Mouse (Mus musculus): ENCODE measurements around the gene Gm45623. TPM values are rescaled to one million over a fixed set of nuclear protein-coding genes. Genes with fewer than 3 reads are reported as not detected.

The Gm45623 gene
- polyA plus RNA-seq, 1 experiment from 2014 or later, result not detected

DNA sequence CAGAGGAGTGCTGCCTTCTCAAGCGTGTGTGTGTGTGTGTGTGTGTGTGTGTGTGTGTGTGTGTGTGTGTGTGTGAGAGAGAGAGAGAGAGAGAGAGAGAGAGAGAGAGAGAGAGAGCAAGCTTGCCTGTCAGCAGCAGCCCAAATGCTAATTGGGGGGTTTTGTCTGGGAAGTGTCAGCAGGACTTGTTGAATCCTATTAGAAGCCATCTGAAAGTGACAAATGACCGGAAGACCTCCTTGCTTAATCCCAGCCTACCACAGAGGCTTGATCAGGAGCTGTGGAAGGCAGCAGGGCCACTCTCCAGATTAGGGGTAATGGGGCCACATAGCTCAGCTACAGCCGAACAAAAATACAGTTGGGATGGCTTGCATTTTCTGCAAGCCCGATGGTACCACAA, 15.8 kb upstream of the Gm45623 start:
- H3K9me3 ChIP-seq (ENCODE audit: control insufficient read depth, low read length), result 0 out of 2 replicates have a peak, but pooled peaks cover 3% of the 10 kb centered on the region
- peaks cover 23 to 28% of the 10 kb centered on the region in 2 experiments for H3K4me1 ChIP-seq (ENCODE audit: control insufficient read depth in 2 of 2, insufficient read depth in 2 of 2, low read length in 2 of 2)
- ATAC-seq (ENCODE audit: insufficient number of reproducible peaks, insufficient read depth, low FRiP score, low read depth), result no peak
- H3K9ac ChIP-seq (ENCODE audit: low read length), result no peak overlapping the region
- H3K36me3 ChIP-seq (ENCODE audit: control insufficient read depth, insufficient read depth, low read length), result no peaks in the 10 kb centered on the region
- no peak overlapping the region for H3K4me3 ChIP-seq (ENCODE audit: control insufficient read depth in 1 of 2, insufficient read depth in 1 of 2, low read depth in 1 of 2, low read length in 2 of 2)
- 19% methylated on average over 4 of the region's 4 CpGs for WGBS
- H3K27ac ChIP-seq (replicated peaks in 1 of 2; ENCODE audit: control insufficient read depth in 1 of 2, insufficient read depth in 1 of 2, low read depth in 2 of 2, low read length in 2 of 2), result no peak overlapping the region
- no peaks in the 10 kb centered on the region for H3K27me3 ChIP-seq (ENCODE audit: control insufficient read depth, insufficient read depth, low read length)
- no peak overlapping the region for H3K4me2 ChIP-seq (ENCODE audit: low read length)

DNA sequence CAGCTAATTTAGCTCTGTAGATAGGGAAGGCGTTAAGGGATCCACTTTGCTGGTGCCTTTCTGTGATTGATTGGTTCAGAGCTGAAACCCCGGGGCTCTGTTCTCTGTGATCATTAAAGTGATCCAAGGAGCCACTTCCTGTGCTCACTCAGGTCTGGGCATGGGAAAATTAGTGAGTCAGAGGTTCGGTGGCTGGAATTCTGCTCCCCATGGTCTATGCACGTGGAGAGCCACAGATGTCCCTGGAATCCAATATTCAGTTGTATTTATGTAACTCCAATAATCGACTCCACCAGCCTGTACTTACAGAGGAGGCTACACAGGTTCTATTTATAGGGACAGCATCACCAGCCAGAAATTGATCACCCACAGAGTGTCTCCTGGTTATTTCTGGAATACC, 12.6 kb upstream of the Gm45623 start:
- 0 out of 2 replicates have a peak overlapping the region, but pooled peaks have one; percentile 10 for H3K9ac ChIP-seq (ENCODE audit: low read length)
- ATAC-seq (ENCODE audit: insufficient number of reproducible peaks, insufficient read depth, low FRiP score, low read depth), result no peak
- H3K27ac ChIP-seq (replicated peaks in 1 of 2; ENCODE audit: control insufficient read depth in 1 of 2, insufficient read depth in 1 of 2, low read depth in 2 of 2, low read length in 2 of 2), result peak overlapping the region in 1 of 2 experiments; percentile 28; a peak in 1 of 4 replicates
- 0 out of 2 replicates have a peak, but pooled peaks cover 3% of the 10 kb centered on the region for H3K9me3 ChIP-seq (ENCODE audit: control insufficient read depth, low read length)
- no peak overlapping the region for H3K4me3 ChIP-seq (ENCODE audit: control insufficient read depth in 1 of 2, insufficient read depth in 1 of 2, low read depth in 1 of 2, low read length in 2 of 2)
- peaks cover 18 to 28% of the 10 kb centered on the region in 2 experiments for H3K4me1 ChIP-seq (ENCODE audit: control insufficient read depth in 2 of 2, insufficient read depth in 2 of 2, low read length in 2 of 2)
- H3K4me2 ChIP-seq (ENCODE audit: low read length), result peak overlapping the region; percentile 62; the same call in 1 of the 2 replicates
- no peaks in the 10 kb centered on the region for H3K36me3 ChIP-seq (ENCODE audit: control insufficient read depth, insufficient read depth, low read length)
- H3K27me3 ChIP-seq (ENCODE audit: control insufficient read depth, insufficient read depth, low read length), result peaks cover 10% of the 10 kb centered on the region
- 17% methylated on average over 5 of the region's 5 CpGs for WGBS

DNA sequence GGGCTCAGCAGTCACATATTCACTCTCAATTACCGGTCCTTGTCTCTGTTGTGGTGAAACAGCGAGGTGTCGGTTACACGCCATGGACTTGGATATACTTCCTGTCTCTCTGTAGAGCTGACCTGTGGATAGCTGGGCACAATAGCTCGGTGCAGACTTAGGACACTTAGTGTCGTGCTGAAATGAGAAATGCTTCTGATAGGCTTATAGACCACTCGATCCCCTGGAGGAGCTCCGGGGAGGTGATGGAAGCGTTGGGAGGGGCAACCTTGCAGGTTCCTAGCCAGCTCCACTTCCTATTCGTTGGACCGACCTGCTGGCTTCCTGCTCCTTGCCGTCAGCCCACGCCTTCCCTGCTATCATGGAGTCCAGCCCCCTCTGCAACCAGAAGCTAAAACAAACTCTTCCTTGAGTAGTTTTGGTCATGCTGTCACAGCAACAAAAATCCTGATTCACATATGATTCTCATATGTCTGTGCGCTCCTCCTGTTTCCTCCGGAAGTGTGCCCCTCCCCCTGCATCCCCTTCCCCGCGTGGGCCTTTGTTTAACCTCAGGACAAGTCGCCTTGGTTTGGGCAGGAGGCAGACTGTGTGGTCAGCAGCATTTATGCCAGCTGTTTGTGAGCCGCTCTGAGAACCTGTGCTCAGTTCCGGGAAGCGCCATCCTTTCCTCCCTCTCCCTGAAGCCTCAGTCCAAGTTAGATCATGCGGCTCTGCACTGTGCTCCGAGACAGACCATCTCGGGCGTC, 11.8 kb upstream of the Gm45623 start:
- Histone ChIP-seq H3K9me3 (ENCODE audit: control insufficient read depth, low read length) (0 out of 2 replicates have a peak, but pooled peaks cover 3% of the 10 kb centered on the region), H3K4me1 (ENCODE audit: control insufficient read depth in 2 of 2, insufficient read depth in 2 of 2, low read length in 2 of 2) (peaks cover 18 to 28% of the 10 kb centered on the region in 2 experiments), H3K9ac (ENCODE audit: low read length) (peak overlapping the region; percentile 46), H3K4me2 (ENCODE audit: low read length) (peak overlapping the region; percentile 62), H3K36me3 (ENCODE audit: control insufficient read depth, insufficient read depth, low read length) (no peaks in the 10 kb centered on the region), H3K27ac (replicated peaks in 1 of 2; ENCODE audit: control insufficient read depth in 1 of 2, insufficient read depth in 1 of 2, low read depth in 2 of 2, low read length in 2 of 2) (peak overlapping the region in 1 of 2 experiments; percentile 41; a peak in 1 of 4 replicates), H3K4me3 (ENCODE audit: control insufficient read depth in 1 of 2, insufficient read depth in 1 of 2, low read depth in 1 of 2, low read length in 2 of 2) (peak overlapping the region; percentile 1 to 19; a peak in 3 of 4 replicates), H3K27me3 (ENCODE audit: control insufficient read depth, insufficient read depth, low read length) (peaks cover 10% of the 10 kb centered on the region)
- 26% methylated on average over 25 of the region's 25 CpGs for WGBS
- no peak for ATAC-seq (ENCODE audit: insufficient number of reproducible peaks, insufficient read depth, low FRiP score, low read depth)

DNA sequence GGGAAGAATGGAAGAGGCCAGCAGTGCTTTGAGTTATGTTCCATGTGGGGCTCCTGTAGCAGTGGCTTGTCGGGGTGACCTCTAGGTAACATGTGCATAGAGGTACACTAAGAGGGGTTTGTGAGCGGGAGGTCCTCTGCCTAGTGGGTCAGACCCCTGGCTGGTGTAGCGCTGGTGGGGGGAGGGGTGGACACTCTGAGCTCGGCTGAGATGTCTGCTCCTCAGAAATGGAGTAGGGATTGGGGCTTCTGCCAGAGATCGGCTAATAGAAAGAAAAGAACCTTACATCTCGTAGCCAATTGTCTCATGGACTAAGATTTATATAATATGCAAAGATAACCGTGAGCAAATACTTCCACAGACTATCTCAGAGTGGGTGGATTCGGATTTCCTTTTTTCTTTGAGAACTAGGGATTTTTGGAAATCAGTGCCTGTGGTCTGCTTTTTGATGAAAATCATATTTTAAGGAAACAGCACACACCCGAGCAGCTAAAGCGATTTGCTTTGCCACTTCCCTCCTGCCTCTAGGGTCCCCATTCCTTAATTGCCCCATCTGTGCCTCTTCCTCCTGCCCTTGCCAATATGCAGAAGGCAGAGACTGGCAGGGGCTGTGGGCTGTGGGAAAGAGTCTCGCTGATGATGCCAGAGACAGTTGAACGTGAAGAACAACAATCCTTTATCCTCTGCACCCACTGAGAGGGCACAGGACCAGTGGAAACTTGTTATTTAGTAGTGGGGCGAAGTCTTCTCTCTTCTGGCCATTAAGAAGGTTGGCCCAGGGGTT, 9.0 kb upstream of the Gm45623 start:
- WGBS, result 35% methylated on average over 13 of the region's 13 CpGs
- H3K27ac ChIP-seq (replicated peaks in 1 of 2; ENCODE audit: control insufficient read depth in 1 of 2, insufficient read depth in 1 of 2, low read depth in 2 of 2, low read length in 2 of 2), result no peak overlapping the region
- H3K27me3 ChIP-seq (ENCODE audit: control insufficient read depth, insufficient read depth, low read length), result peaks cover 12% of the 10 kb centered on the region
- H3K4me1 ChIP-seq (ENCODE audit: control insufficient read depth in 2 of 2, insufficient read depth in 2 of 2, low read length in 2 of 2), result peaks cover 15 to 18% of the 10 kb centered on the region in 2 experiments
- 0 out of 2 replicates have a peak, but pooled peaks cover under 1% of the 10 kb centered on the region for H3K9me3 ChIP-seq (ENCODE audit: control insufficient read depth, low read length)
- no peak overlapping the region for H3K4me3 ChIP-seq (ENCODE audit: control insufficient read depth in 1 of 2, insufficient read depth in 1 of 2, low read depth in 1 of 2, low read length in 2 of 2)
- H3K9ac ChIP-seq (ENCODE audit: low read length), result no peak overlapping the region
- H3K4me2 ChIP-seq (ENCODE audit: low read length), result no peak overlapping the region
- H3K36me3 ChIP-seq (ENCODE audit: control insufficient read depth, insufficient read depth, low read length), result no peaks in the 10 kb centered on the region
- ATAC-seq (ENCODE audit: insufficient number of reproducible peaks, insufficient read depth, low FRiP score, low read depth), result no peak

DNA sequence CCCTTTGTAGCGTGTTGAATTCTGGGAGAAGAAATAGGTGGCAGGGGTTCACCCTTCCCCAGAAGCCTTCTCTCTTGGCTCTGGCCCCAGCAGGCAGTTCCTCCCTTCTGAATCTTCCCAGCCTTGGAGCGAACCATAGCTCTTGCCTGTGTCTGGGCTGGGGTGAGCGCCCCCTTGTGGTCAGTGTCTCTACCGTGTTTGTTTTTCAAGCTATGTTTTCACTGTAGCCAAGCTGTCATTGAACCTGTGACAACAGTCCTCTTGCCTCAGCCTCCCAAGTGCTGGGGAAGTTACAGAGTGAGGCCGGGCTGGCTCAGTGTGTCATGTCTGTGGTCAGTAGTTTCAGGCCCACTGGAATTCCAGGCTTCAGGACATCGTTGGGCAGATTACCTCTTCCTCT, 4.9 kb upstream of the Gm45623 start:
- no peak for ATAC-seq (ENCODE audit: insufficient number of reproducible peaks, insufficient read depth, low FRiP score, low read depth)
- H3K36me3 ChIP-seq (ENCODE audit: control insufficient read depth, insufficient read depth, low read length), result no peaks in the 10 kb centered on the region
- no peak overlapping the region for H3K27ac ChIP-seq (replicated peaks in 1 of 2; ENCODE audit: control insufficient read depth in 1 of 2, insufficient read depth in 1 of 2, low read depth in 2 of 2, low read length in 2 of 2)
- no peaks in the 10 kb centered on the region for H3K9me3 ChIP-seq (ENCODE audit: control insufficient read depth, low read length)
- H3K4me2 ChIP-seq (ENCODE audit: low read length), result no peak overlapping the region
- H3K27me3 ChIP-seq (ENCODE audit: control insufficient read depth, insufficient read depth, low read length), result peaks cover 30% of the 10 kb centered on the region
- no peak overlapping the region for H3K4me3 ChIP-seq (ENCODE audit: control insufficient read depth in 1 of 2, insufficient read depth in 1 of 2, low read depth in 1 of 2, low read length in 2 of 2)
- WGBS, result 26% methylated on average over 6 of the region's 6 CpGs
- H3K9ac ChIP-seq (ENCODE audit: low read length), result no peak overlapping the region
- peaks cover 2 to 3% of the 10 kb centered on the region in 2 experiments for H3K4me1 ChIP-seq (ENCODE audit: control insufficient read depth in 2 of 2, insufficient read depth in 2 of 2, low read length in 2 of 2)

GRCm38 (mm10) chr13:56757201-56757600, 3.6 kb upstream of the Gm45623 start:
- Histone ChIP-seq H3K27ac (replicated peaks in 1 of 2; ENCODE audit: control insufficient read depth in 1 of 2, insufficient read depth in 1 of 2, low read depth in 2 of 2, low read length in 2 of 2) (no peak overlapping the region), H3K4me2 (ENCODE audit: low read length) (no peak overlapping the region), H3K4me3 (ENCODE audit: control insufficient read depth in 1 of 2, insufficient read depth in 1 of 2, low read depth in 1 of 2, low read length in 2 of 2) (no peak overlapping the region), H3K27me3 (ENCODE audit: control insufficient read depth, insufficient read depth, low read length) (peaks cover 36% of the 10 kb centered on the region), H3K9me3 (ENCODE audit: control insufficient read depth, low read length) (no peaks in the 10 kb centered on the region), H3K36me3 (ENCODE audit: control insufficient read depth, insufficient read depth, low read length) (no peaks in the 10 kb centered on the region), H3K9ac (ENCODE audit: low read length) (no peak overlapping the region), H3K4me1 (ENCODE audit: control insufficient read depth in 2 of 2, insufficient read depth in 2 of 2, low read length in 2 of 2) (peaks cover 8 to 15% of the 10 kb centered on the region in 2 experiments)
- 54% methylated on average over 12 of the region's 12 CpGs for WGBS
- no peak for ATAC-seq (ENCODE audit: insufficient number of reproducible peaks, insufficient read depth, low FRiP score, low read depth)

DNA sequence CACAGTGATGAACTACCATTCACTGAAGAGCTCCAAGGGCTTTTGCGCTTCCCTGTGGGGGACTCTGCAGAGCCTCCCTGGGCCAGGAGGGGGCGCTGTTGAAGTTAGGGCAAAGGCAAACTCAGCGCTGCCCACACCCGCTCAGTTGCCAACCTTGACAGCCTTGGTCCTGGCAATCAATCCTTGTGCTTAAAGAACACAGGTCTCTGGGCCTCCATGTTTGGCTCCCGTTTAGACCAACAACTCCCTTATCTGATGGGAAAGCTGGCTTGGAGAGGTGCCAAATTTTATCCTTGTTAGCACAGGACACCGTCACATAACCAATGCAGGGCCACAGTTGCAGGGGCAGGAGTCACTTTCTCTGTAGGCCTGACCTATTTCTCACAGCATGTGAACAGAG, 2.2 kb upstream of the Gm45623 start:
- no peak overlapping the region for H3K27ac ChIP-seq (replicated peaks in 1 of 2; ENCODE audit: control insufficient read depth in 1 of 2, insufficient read depth in 1 of 2, low read depth in 2 of 2, low read length in 2 of 2)
- H3K27me3 ChIP-seq (ENCODE audit: control insufficient read depth, insufficient read depth, low read length), result peaks cover 49% of the 10 kb centered on the region
- H3K4me2 ChIP-seq (ENCODE audit: low read length), result no peak overlapping the region
- ATAC-seq (ENCODE audit: insufficient number of reproducible peaks, insufficient read depth, low FRiP score, low read depth), result no peak
- H3K36me3 ChIP-seq (ENCODE audit: control insufficient read depth, insufficient read depth, low read length), result no peaks in the 10 kb centered on the region
- WGBS, result 50% methylated on average over 6 of the region's 6 CpGs
- H3K9me3 ChIP-seq (ENCODE audit: control insufficient read depth, low read length), result no peaks in the 10 kb centered on the region
- H3K4me3 ChIP-seq (ENCODE audit: control insufficient read depth in 1 of 2, insufficient read depth in 1 of 2, low read depth in 1 of 2, low read length in 2 of 2), result no peak overlapping the region
- H3K4me1 ChIP-seq (ENCODE audit: control insufficient read depth in 2 of 2, insufficient read depth in 2 of 2, low read length in 2 of 2), result peaks cover 10 to 15% of the 10 kb centered on the region in 2 experiments
- H3K9ac ChIP-seq (ENCODE audit: low read length), result no peak overlapping the region

Data from heart, embryonic 14.5 days (tissue).